Mouse (Mus musculus) MEL (cell line): Measurements from ENCODE around the gene Fth1.

ENCODE experiments used
- CHD1 ChIP-seq: IDR thresholded peaks from 2 replicates; pipeline ENCODE4 v1.6.1; 2012; ENCODE audit warnings: low read depth, mild to moderate bottlenecking, inconsistent platforms, low read length, improper control_type of control experiment
- CTCF ChIP-seq, 3 experiments: IDR thresholded peaks in 2 of 3; conservative IDR thresholded peaks in 1 of 3; 2 replicates each; pipeline ENCODE4 v1.5.1; 2011 to 2012; ENCODE audit warnings: low read length in 3 of 3, low read depth in 2 of 3, mild to moderate bottlenecking in 2 of 3, improper control_type of control experiment in 1 of 3, inconsistent platforms in 1 of 3, mixed read lengths in 1 of 3, moderate library complexity in 1 of 3; ENCODE audit not compliant: control insufficient read depth in 1 of 3, insufficient read depth in 1 of 3, poor library complexity in 1 of 3, severe bottlenecking in 1 of 3
- EP300 ChIP-seq, 2 experiments: IDR thresholded peaks; 2 replicates each; pipeline ENCODE4 v1.6.1; 2011; ENCODE audit warnings: improper control_type of control experiment in 2 of 2, low read length in 2 of 2, low read depth in 1 of 2, mild to moderate bottlenecking in 1 of 2
- ETS1 ChIP-seq: IDR thresholded peaks from 2 replicates; pipeline ENCODE4 v1.6.1; 2012; ENCODE audit warnings: low read depth, mild to moderate bottlenecking, inconsistent platforms, low read length, improper control_type of control experiment, moderate library complexity
- MAX ChIP-seq: IDR thresholded peaks from 2 replicates; pipeline ENCODE4 v1.6.1; 2011; ENCODE audit warnings: low read length, improper control_type of control experiment
- POLR2A ChIP-seq, 2 experiments: IDR thresholded peaks; 2 replicates each; pipeline ENCODE4 v1.6.1; 2011 to 2012; ENCODE audit warnings: low read length in 2 of 2, mild to moderate bottlenecking in 2 of 2, control low read depth in 1 of 2, improper control_type of control experiment in 1 of 2, low read depth in 1 of 2, moderate library complexity in 1 of 2; ENCODE audit not compliant: control insufficient read depth in 1 of 2, insufficient read depth in 1 of 2, poor library complexity in 1 of 2
- POLR2AphosphoS5 ChIP-seq: IDR thresholded peaks from 2 replicates; pipeline ENCODE4 v1.6.1; 2012; ENCODE audit warnings: low read depth, borderline replicate concordance, mild to moderate bottlenecking, inconsistent platforms, low read length, moderate library complexity, mixed read lengths
- RCOR1 ChIP-seq: IDR thresholded peaks from 2 replicates; pipeline ENCODE4 v1.6.1; 2012; ENCODE audit warnings: low read depth, mild to moderate bottlenecking, inconsistent platforms, low read length, improper control_type of control experiment
- SIN3A ChIP-seq: IDR thresholded peaks from 2 replicates; pipeline ENCODE4 v1.6.1; 2012; ENCODE audit warnings: low read length, improper control_type of control experiment, inconsistent platforms
- TBP ChIP-seq: IDR thresholded peaks from 2 replicates; pipeline ENCODE4 v1.8.0; 2011; ENCODE audit warnings: low read depth, low read length, improper control_type of control experiment
- ZC3H11A ChIP-seq: IDR thresholded peaks from 2 replicates; pipeline ENCODE4 v1.6.1; 2012; ENCODE audit warnings: low read depth, mild to moderate bottlenecking, inconsistent platforms, low read length, improper control_type of control experiment

- TF ChIP-seq RCOR1 (no peak), CTCF (IDR thresholded peaks at IDR 0.05 in 2 of 3, conservative IDR thresholded peaks at IDR 0.05 in 1 of 3; ENCODE audit: control insufficient read depth in 1 of 3, insufficient read depth in 1 of 3, low read depth in 2 of 3, low read length in 3 of 3, poor library complexity in 1 of 3, severe bottlenecking in 1 of 3) (no peak), POLR2A (IDR thresholded peaks at IDR 0.05; ENCODE audit: control insufficient read depth in 1 of 2, insufficient read depth in 1 of 2, low read depth in 1 of 2, low read length in 2 of 2, poor library complexity in 1 of 2) (peak in 1 of 2 experiments; percentile 28; a peak in 2 of 4 replicates), ZC3H11A (no peak), CHD1 (no peak), EP300 (IDR thresholded peaks at IDR 0.05; ENCODE audit: low read depth in 1 of 2, low read length in 2 of 2) (no peak), ETS1 (no peak), MAX (no peak), TBP (no peak), POLR2AphosphoS5 (no peak), SIN3A (no peak)
Observed at GRCm38 (mm10) chr19:9985900-9986421, 5.6 kb downstream of the Fth1 start.
